Mouse (Mus musculus): ENCODE results near the gene Bbc3.

DNA sequence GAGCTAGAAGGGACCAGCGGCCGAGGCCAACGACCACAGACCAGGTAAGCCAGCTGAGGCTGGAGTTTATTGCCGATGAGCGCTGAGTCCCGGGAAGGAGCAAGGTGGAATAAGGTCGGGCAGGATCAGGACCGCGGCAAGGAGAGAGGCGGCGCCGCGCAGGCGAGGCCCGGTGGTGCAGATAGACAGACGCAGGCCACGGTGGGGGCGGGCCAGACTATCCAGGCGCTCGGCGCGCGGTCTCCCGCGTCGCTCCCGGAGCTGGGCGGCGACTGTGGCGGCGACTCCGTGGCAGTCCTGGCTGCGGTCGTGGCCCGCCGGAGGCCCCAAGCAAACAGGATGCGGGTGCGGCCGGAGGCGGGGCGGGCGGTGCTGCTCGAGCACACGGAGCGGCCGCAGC lies 35.5 kb upstream of the Bbc3 start:
- TF ChIP-seq CTCF (IDR thresholded peaks at IDR 0.05; ENCODE audit: control insufficient read depth, insufficient read depth, insufficient read length) (no peak), CEBPB (IDR thresholded peaks at IDR 0.05; ENCODE audit: low read depth) (no peak), MYOG (IDR thresholded peaks at IDR 0.05; ENCODE audit: control insufficient read depth, extremely low read depth, insufficient read length) (no peak), MAX (IDR thresholded peaks at IDR 0.05) (no peak), USF1 (IDR thresholded peaks at IDR 0.05; ENCODE audit: low read depth) (no peak), FOSL1 (IDR thresholded peaks at IDR 0.05; ENCODE audit: insufficient read depth, low read length, poor library complexity, severe bottlenecking) (no peak), MYOD1 (IDR thresholded peaks at IDR 0.05; ENCODE audit: control insufficient read depth, insufficient read length, low read depth) (no peak)
